Mouse (Mus musculus): ENCODE data around the gene 1110004F10Rik.

- TF ChIP-seq CHD2 (IDR thresholded peaks at IDR 0.05; ENCODE audit: low read length) (no peak), E2F4 (IDR thresholded peaks at IDR 0.05; ENCODE audit: insufficient replicate concordance, low read depth, low read length) (no peak), CTCF (conservative IDR thresholded peaks at IDR 0.05 in 1 of 2, IDR thresholded peaks at IDR 0.05 in 1 of 2; ENCODE audit: low read depth in 2 of 2, low read length in 2 of 2) (no peak), ZKSCAN1 (IDR thresholded peaks at IDR 0.05; ENCODE audit: borderline replicate concordance, low read depth, low read length) (no peak), POLR2A (IDR thresholded peaks at IDR 0.05; ENCODE audit: low read depth, low read length) (no peak)
Observed at GRCm38 (mm10) chr7:116115216-116115930, 76.2 kb downstream of the 1110004F10Rik start.
